Mouse (Mus musculus) kidney, postnatal 10 days (tissue): ENCODE measurements around the gene Fgr.
A peak's percentile ranks its signal among the peaks of the same experiment; 100 is the strongest.

Experiments used
- DNase-seq: peaks from one replicate; pipeline ENCODE4 v3.0.0; 2021; ENCODE audit warnings: mixed read lengths

Gene Fgr

GRCm38 (mm10) chr4:133039116-133039819, 65.4 kb downstream of the Fgr start:
- DNase-seq = peak; percentile 84

GRCm38 (mm10) chr4:133039832-133040231, 65.9 kb downstream of the Fgr start:
- peak; percentile 26 for DNase-seq

GRCm38 (mm10) chr4:133040241-133040904, 66.5 kb downstream of the Fgr start:
- peak; percentile 43 for DNase-seq

- no peak for DNase-seq
Measured at GRCm38 (mm10) chr4:133042244-133042643, 68.3 kb downstream of the Fgr start.

GRCm38 (mm10) chr4:133042651-133043635, 69.0 kb downstream of the Fgr start:
- DNase-seq = peak; percentile 76

GRCm38 (mm10) chr4:133043798-133044646, 70.1 kb downstream of the Fgr start:
- DNase-seq = peak; percentile 66

GRCm38 (mm10) chr4:133044647-133045094, 70.8 kb downstream of the Fgr start:
- peak; percentile 41 for DNase-seq

- no peak for DNase-seq
Measured at GRCm38 (mm10) chr4:133045771-133046474, 72.0 kb downstream of the Fgr start.

GRCm38 (mm10) chr4:133046691-133047352, 72.9 kb downstream of the Fgr start:
- peak; percentile 60 for DNase-seq

- peak; percentile 58 for DNase-seq
Measured at GRCm38 (mm10) chr4:133047353-133048105, 73.6 kb downstream of the Fgr start.

- DNase-seq = peak; percentile 58
Measured at GRCm38 (mm10) chr4:133049071-133049920, 75.4 kb downstream of the Fgr start.

- peak; percentile 55 for DNase-seq
Measured at GRCm38 (mm10) chr4:133050196-133050836, 76.4 kb downstream of the Fgr start.

GRCm38 (mm10) chr4:133050837-133051549, 77.1 kb downstream of the Fgr start:
- DNase-seq = no peak

- no peak for DNase-seq
Measured at GRCm38 (mm10) chr4:133051550-133051865, 77.6 kb downstream of the Fgr start.
